In the genomic region with DNA sequence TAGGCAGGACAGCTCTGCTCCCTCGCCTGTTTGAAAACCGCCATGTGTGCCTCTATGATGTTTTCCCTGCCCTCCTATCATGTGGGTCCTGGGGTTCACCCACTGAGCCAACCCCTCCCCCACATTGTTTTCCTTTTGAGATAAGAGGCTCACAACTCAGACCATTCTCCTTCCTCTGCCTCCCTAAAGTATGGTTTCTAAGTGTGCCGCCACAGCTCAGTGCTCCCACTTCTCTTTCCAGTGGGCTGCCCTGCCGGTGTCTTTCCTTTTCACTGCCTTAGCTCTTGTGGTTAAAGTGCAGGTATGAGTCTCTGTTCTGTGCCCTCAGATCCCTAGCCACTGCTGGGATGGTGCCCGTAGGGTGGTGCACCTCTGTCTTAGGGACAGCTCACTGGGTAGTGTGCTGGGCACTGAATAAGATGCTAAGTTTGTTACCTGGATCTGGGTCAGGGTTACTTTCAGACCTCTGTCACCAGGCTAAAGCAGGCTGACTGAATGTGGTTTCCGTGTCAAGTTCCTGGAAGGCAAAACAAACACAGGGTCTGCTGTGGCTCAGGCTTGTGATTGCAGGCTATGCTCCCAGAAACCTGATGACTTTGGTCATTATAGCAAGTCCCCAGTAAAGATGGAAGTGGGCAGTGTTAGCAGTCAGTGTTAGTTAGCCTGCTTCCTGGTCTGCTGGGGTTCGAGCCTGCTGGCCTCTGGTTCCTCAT, we compare ENCODE assay signal across 12 mouse cellular contexts. TPM values are rescaled to one million over a fixed set of nuclear protein-coding genes. Genes with fewer than 3 reads are reported as not detected.
DNase-seq lines count a peak whose midpoint lies in the region; ATAC-seq and TF ChIP-seq lines count a peak whose summit lies in the region.
"Had no signal": no experiment of that assay in that cellular context is flagged by ENCODE, and none has a peak within 500 bp of the region (broad histone marks: within the 10 kb centered on the region; RNA-seq: fewer than 3 reads in every experiment).

No protein-coding gene starts in this region.

- H3K27ac ChIP-seq in gastrocnemius, adult 2 months = peak overlapping the region; percentile 69
- H3K27ac ChIP-seq: left cerebral cortex, adult 2 months; neural tube, embryonic 13.5 days had no signal

- H3K9me3 ChIP-seq in megakaryocyte, embryonic 14.5 days = no peaks in the 10 kb centered on the region
- H3K9me3 ChIP-seq: neural tube, embryonic 13.5 days had no signal

- no peaks in the 10 kb centered on the region for H3K27me3 ChIP-seq in megakaryocyte, embryonic 14.5 days (replicated peaks)
- H3K27me3 ChIP-seq: neural tube, embryonic 13.5 days had no signal

- no peak for ATAC-seq in megakaryocyte, adult 5-6 weeks (ENCODE audit: poor library complexity, severe bottlenecking)
- 0 out of 2 replicates have a peak, but pooled peaks have one; percentile 36 for ATAC-seq in common myeloid progenitor, adult 5-6 weeks (replicated peaks; ENCODE audit: low read depth, poor library complexity, severe bottlenecking)
- ATAC-seq in megakaryocyte-erythroid progenitor cell, adult 5-6 weeks (replicated peaks; ENCODE audit: low FRiP score, low TSS enrichment, poor library complexity, severe bottlenecking) = peak; percentile 39; the same call in 1 of the 2 replicates
- ATAC-seq: forebrain, embryonic 16.5 days had no signal

- no peak overlapping the region; the same call in 1 of the 2 replicates for H3K4me3 ChIP-seq in gastrocnemius, adult 2 months
- H3K4me3 ChIP-seq in megakaryocyte, embryonic 14.5 days (replicated peaks) = peak overlapping the region; percentile 85
- H3K4me3 ChIP-seq: left cerebral cortex, adult 2 months; neural tube, embryonic 13.5 days had no signal

- H3K4me1 ChIP-seq in megakaryocyte, embryonic 14.5 days = peaks cover 95% of the 10 kb centered on the region

- no peak for TF ChIP-seq CTCF in gastrocnemius, adult 2 months (IDR thresholded peaks at IDR 0.05)

- H3K36me3 ChIP-seq in megakaryocyte, embryonic 14.5 days (replicated peaks; ENCODE audit: low read length) = peaks cover 61% of the 10 kb centered on the region

- intact Hi-C loops in gastrocnemius, adult 2 months (cut with DNase I) = no loop called here

- peak; percentile 62 for DNase-seq in gastrocnemius, adult 2 months
- no peak for DNase-seq in gastrocnemius, postnatal 10 days
- DNase-seq in cerebellum, postnatal 36 days = no peak
- DNase-seq in layer of hippocampus, adult 8-10 months (ENCODE audit: low spot score in 2 of 2) = no peak
- DNase-seq: heart, postnatal 36 days had no signal

RNA-seq across cellular contexts. Expression of gene Psap, which starts 12.8 kb away (rescaled TPM):
- total RNA-seq in gastrocnemius, adult 2 months (2021) = 100 to 1,000 TPM; 730 to 837 TPM
- 100 to 1,000 TPM; 405 to 444 TPM for total RNA-seq in gastrocnemius, postnatal 10 days (2021)
- polyA plus RNA-seq in megakaryocyte, embryonic 14.5 days (2012; ENCODE audit: insufficient read depth, low replicate concordance) = 220 and 417 TPM in 2 replicates
- total RNA-seq in megakaryocyte, adult 5-6 weeks (2015) = 2,144 and 2,167 TPM in 2 replicates
- 2,372 and 2,545 TPM in 2 replicates for total RNA-seq in megakaryocyte, adult 5-6 weeks (2017)
- 149 and 150 TPM in 2 replicates for total RNA-seq in common myeloid progenitor, adult 5-6 weeks (2017)
- total RNA-seq in megakaryocyte-erythroid progenitor cell, adult 5-6 weeks (2014; fragmentation: Nextera tagmentation) = 82.8 and 89.3 TPM in 2 replicates
- 84.3 and 86.1 TPM in 2 replicates for total RNA-seq in megakaryocyte-erythroid progenitor cell, adult 5-6 weeks (2017)
- 1,000 to 10,000 TPM; 1,389 to 1,663 (median 1,484) TPM for total RNA-seq in layer of hippocampus, adult 8-10 months (2022)

RNA-seq across cellular contexts. Expression of gene Vsir, which starts 56.5 kb away (rescaled TPM):
- total RNA-seq in gastrocnemius, adult 2 months (2021) = 1 to 10 TPM; 6.2 to 6.4 TPM
- total RNA-seq in gastrocnemius, postnatal 10 days (2021) = 10 to 100 TPM; 16.2 to 18.4 TPM
- 29.9 and 107 TPM in 2 replicates for polyA plus RNA-seq in megakaryocyte, embryonic 14.5 days (2012; ENCODE audit: insufficient read depth, low replicate concordance)
- 267 and 312 TPM in 2 replicates for total RNA-seq in megakaryocyte, adult 5-6 weeks (2015)
- 783 and 809 TPM in 2 replicates for total RNA-seq in megakaryocyte, adult 5-6 weeks (2017)
- total RNA-seq in common myeloid progenitor, adult 5-6 weeks (2017) = 15.4 and 18.5 TPM in 2 replicates
- 4.1 and 4.7 TPM in 2 replicates for total RNA-seq in megakaryocyte-erythroid progenitor cell, adult 5-6 weeks (2014; fragmentation: Nextera tagmentation)
- 3.3 and 4.7 TPM in 2 replicates for total RNA-seq in megakaryocyte-erythroid progenitor cell, adult 5-6 weeks (2017)
- total RNA-seq in layer of hippocampus, adult 8-10 months (2022) = 10 to 100 TPM; 17.5 to 84.6 (median 50.1) TPM
